Mouse (Mus musculus): ENCODE results near the gene Slc8a3.

DNA sequence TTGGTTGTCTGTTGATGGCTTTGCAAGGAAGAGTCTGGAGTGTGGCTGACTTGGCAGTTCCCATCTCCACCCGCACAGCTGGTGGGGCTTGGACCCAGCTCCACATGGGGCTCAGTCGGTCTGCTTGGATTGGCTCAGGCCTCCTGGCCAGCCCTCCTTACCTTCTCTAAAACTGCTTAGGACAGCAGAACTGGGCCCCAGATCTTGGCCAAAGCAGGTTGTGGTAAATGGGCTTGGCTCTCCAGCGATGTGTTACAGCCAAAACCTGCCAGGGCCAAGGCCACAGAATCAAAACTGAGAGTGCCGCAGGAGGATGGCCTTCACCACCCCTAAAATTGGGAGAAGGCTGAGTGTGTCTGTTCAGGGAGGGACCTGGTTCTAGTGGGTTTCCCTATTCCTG lies 159.1 kb downstream of the Slc8a3 start:
- TF ChIP-seq CTCF (IDR thresholded peaks at IDR 0.05; ENCODE audit: control insufficient read depth, insufficient read depth, insufficient read length): no peak
- no peak for TF ChIP-seq MAX (IDR thresholded peaks at IDR 0.05)
- no peak for TF ChIP-seq MYOD1 (IDR thresholded peaks at IDR 0.05; ENCODE audit: control insufficient read depth, insufficient read length, low read depth)
- TF ChIP-seq USF1 (IDR thresholded peaks at IDR 0.05; ENCODE audit: low read depth): no peak
- TF ChIP-seq CEBPB (IDR thresholded peaks at IDR 0.05; ENCODE audit: low read depth): no peak
- no peak for TF ChIP-seq MYOG (IDR thresholded peaks at IDR 0.05; ENCODE audit: control insufficient read depth, extremely low read depth, insufficient read length)

Data from C2C12 (cell line).